Mouse (Mus musculus) brain, embryonic 14.5 days (tissue): ENCODE data around the gene Sbno2. TPM values are rescaled to one million over a fixed set of nuclear protein-coding genes. Genes with fewer than 3 reads are reported as not detected.

Source experiments
- DNase-seq: peaks from one replicate; pipeline ENCODE4 v3.0.0-alpha.2; 2011; ENCODE audit warnings: low read depth
- CTCF ChIP-seq: fragments of 200-500 bp; IDR thresholded peaks from 2 replicates; pipeline ENCODE4 v1.5.1; 2012; ENCODE audit warnings: inconsistent platforms, mild to moderate bottlenecking, moderate library complexity, borderline replicate concordance; ENCODE audit not compliant: insufficient read depth, insufficient read length; ENCODE audit errors: extremely low read depth
- POLR2A ChIP-seq: fragments of 200-500 bp; IDR thresholded peaks from 2 replicates; pipeline ENCODE4 v1.6.1; 2012; ENCODE audit warnings: mild to moderate bottlenecking, inconsistent platforms, borderline replicate concordance; ENCODE audit not compliant: poor library complexity, insufficient read depth, insufficient read length, severe bottlenecking; ENCODE audit errors: extremely low read depth
- polyA plus RNA-seq: library from polyadenylated mRNA; depleted of rRNA; stranded (reverse); fragments of >200 nt; gene quantifications from 2 replicates; pipeline ENCODE4 v1.2.3, GENCODE M21; 2012

Sbno2 gene
- polyA plus RNA-seq, 1 experiment: 31.1 TPM

GRCm38 (mm10) chr10:80115290-80115943 lies 10.0 kb upstream of the Sbno2 start, which contains the start of gene Stk11:
Stk11 (plus strand) TSS chr10:80115803.
- TF ChIP-seq CTCF (no peak), POLR2A (peak; percentile 85)
- DNase-seq: peak; percentile 100

DNA sequence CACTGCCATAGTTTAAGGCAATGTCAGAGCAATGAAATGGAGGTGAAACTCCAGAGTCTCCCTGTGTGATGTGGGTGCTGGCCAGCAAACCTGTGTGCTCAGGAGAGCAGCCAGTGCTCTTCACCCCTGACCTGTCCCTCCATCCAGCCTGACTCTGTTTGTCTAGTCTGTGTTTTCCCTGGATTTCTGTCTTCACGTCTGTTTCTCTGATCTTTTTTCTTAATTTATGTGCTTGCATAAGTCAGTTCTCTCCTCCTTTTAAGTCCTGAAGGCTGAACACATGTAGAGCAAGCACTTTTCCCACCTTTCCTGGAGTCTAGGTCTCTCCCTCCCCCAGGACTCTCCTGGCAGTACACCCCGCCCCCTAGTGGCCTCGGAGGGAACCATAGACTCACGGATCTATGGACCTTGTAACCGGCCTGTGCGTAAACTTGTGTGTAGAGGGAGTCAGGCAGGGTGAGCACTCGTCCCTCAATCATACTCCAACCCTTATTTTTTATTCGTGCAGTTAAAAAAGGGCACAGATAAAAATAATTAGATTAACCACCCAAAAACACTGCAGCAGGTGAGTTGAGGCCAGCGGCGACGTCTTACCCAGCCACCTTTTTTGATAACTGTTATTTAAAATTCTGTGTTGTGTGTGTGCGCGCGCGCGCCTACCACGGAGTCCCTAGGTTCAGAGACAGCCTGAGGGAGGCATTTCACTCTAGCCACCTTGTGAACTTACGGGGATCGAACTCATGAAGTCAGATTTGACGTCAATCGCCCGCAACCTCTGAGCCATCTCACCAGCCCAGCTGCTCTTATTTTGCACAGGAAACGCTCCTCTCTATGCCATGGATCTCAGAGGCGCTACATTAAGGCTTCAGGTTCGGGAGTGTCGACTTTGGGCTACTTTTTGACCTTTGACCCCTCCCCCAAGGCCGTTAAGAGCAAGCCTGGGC lies 9.2 kb upstream of the Sbno2 start:
- DNase-seq: peak; percentile 92
- TF ChIP-seq POLR2A (no peak), CTCF (peak; percentile 97)

- no peak for DNase-seq
- TF ChIP-seq POLR2A (no peak), CTCF (no peak)
These were observed 2.3 kb upstream of the Sbno2 start for GRCm38 (mm10) chr10:80107678-80108077.

DNA sequence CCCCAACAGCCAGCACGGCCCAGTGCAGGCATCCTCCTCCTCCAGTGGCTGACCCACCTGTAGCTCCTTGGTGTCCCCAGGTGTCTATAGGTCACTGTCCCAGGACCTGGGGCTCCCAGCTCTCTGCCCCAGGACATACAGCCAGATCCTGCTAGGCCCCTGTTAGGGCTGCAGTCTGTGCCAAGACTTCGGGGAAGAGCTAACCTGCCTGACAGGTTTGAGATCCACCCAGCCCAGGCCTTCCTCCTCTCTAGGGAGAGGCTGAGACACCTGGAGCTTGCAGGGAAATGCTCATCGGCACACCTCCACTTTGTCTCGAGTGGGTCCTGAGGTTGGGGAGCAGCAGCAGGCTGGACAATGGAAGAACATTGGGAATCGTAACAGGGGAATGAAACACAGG lies 555 bp upstream of the Sbno2 start:
- no peak for TF ChIP-seq POLR2A
- no peak for TF ChIP-seq CTCF
- DNase-seq: no peak

DNA sequence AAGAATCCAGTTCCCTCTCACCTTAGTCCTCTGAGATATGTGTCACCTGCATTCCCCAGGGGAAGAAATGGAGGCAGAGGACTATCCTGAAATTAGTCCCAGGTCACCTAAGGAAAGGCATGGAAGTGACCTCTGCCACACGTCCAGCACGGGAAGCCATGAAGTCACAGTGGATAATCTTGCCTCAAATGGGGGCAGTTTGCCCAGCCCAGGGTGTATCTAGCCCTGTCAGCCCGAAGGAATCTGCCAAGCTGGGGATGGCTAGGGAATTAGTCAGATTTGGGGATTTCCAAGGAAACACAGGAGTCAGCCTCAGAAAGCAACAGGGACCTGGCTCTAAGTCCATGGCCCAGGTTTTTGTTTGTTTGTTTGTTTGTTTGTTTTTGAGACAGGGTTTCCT lies 1.2 kb downstream of the Sbno2 start:
- no peak for DNase-seq
- TF ChIP-seq CTCF: no peak
- no peak for TF ChIP-seq POLR2A

DNA sequence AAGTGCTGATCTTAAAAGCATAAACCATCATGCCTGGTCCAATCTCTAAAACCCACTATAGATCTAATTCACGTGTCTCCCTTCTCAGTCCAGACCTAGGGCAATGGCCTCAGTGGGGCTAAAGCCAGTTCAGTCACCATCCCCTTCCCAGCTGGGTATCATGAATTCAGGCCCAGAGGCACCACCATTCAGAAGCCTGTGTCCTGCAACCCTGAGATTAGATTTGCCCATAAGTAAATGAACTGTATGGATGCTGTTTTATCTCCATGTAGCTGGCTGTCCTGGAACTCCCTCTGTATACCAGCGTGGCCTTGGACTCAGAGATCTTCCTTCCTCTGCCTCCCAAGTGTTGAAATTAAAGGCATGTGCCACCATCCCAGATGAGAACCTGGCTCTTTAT lies 2.3 kb downstream of the Sbno2 start:
- DNase-seq: no peak
- TF ChIP-seq CTCF (no peak), POLR2A (no peak)

DNA sequence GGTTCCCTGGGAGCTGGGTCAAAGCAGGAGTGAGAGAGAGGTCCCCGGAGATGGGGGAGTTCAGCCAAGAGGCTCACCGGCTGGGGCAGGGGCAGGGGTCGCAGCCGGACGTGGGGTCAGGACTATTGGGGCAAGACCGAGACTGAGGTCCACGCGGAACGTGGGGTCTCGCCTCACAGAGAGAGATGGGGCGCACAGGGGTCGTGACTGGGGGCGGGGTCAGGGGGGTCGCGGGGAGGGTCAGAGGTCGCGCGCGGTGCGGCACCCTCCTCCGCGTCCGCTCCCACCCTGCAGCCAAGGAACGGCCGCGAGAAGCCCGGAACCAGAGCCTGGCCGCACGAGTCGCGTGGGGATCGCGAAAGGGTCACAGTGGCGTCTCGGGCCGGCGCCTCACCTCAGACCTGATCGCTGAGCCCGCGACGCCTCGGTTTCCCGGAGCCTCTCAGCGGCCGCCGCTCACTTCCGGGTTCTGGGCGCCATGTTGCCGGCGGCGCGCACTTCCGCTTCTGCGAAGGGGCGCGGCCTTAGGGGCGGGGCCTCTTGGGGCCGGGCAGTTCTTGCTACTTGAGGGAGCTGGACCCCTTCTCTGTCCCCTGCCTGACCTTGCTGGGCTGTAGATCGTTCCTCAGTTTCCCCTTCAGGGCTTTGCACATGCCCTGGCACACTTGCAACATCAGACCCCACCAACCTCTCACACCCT lies 3.0 kb downstream of the Sbno2 start:
- TF ChIP-seq POLR2A (peak; percentile 68), CTCF (no peak)
- peak; percentile 92 for DNase-seq

GRCm38 (mm10) chr10:80100982-80101381 lies 4.4 kb downstream of the Sbno2 start:
- TF ChIP-seq CTCF (no peak), POLR2A (no peak)
- DNase-seq: no peak

DNA sequence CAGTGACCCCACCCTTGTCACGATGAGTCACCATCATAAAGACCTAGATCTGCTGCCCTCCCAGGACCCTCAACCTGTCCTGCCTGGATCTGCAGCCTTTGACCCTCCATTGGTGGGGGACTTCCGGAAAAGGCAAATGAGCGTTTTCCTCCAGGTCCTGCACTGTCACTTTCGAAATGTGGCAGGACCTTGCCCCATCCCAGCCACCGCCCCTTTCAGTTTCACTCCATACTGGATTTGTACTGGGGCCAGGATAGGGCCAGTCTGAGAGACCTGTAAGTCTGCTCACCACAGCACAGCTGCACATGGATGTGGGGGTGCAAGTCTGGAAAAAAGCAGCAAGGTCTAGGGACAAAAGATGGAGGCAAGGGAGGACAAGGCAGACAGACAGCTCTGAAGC lies 6.7 kb downstream of the Sbno2 start:
- TF ChIP-seq CTCF: no peak
- no peak for TF ChIP-seq POLR2A
- DNase-seq: no peak

DNA sequence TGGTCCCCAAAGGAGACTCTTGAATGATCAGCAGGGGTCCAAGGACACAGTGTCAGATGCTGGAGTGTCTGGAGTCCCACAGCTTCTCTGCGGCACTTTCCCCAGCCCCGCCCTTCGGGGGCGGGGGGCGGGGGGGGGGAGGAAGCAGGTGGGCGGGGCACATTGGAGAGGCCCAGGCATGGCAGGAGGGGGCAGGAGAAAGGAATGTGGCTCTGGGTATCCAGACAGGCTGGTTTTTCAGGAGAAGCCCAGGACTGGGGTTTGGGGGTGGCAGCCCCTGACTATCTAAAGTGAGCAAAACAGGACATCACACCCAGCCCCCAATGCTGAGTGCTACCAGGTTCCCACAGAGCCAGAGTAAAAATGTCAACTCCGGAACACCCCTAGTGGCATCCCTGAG lies 8.1 kb downstream of the Sbno2 start:
- no peak for TF ChIP-seq POLR2A
- TF ChIP-seq CTCF: no peak

GRCm38 (mm10) chr10:80095547-80095946 lies 9.8 kb downstream of the Sbno2 start:
- TF ChIP-seq POLR2A (no peak), CTCF (no peak)
- DNase-seq: no peak

More for the DNA sequence above, 8.1 kb downstream of the Sbno2 start:
- no peak for DNase-seq
